Mouse (Mus musculus) E14TG2a.4 (cell line): Measurements from ENCODE around the gene Scly.

Experiments
- CTCF ChIP-seq: conservative IDR thresholded peaks from 2 replicates; pipeline ENCODE4 v1.5.1; 2014; ENCODE audit warnings: low read length
- NANOG ChIP-seq: IDR thresholded peaks from 2 replicates; pipeline ENCODE4 v1.6.1; 2014; ENCODE audit warnings: borderline replicate concordance, low read length, mixed read lengths
- POU5F1 ChIP-seq: IDR thresholded peaks from 2 replicates; pipeline ENCODE4 v1.6.1; 2014; ENCODE audit warnings: low read length, borderline replicate concordance

- TF ChIP-seq CTCF, result no peak
- no peak for TF ChIP-seq POU5F1
- no peak for TF ChIP-seq NANOG
Measured at GRCm38 (mm10) chr1:91356105-91356504, 58.0 kb downstream of the Scly start.
